Mouse (Mus musculus) kidney, postnatal 36 days (tissue): ENCODE measurements at regions not wholly inside any gene's neighbourhood (a gene's known extent, or its start where the extent isn't known, plus 50 kb on each side); places are given as distances from the start of the nearest gene placed in this dataset.

Experiments used
- DNase-seq, 2 experiments: peaks; one replicate each; pipeline ENCODE4 v3.0.0; 2021 to 2022; ENCODE audit warnings: mixed read lengths in 2 of 2

DNA sequence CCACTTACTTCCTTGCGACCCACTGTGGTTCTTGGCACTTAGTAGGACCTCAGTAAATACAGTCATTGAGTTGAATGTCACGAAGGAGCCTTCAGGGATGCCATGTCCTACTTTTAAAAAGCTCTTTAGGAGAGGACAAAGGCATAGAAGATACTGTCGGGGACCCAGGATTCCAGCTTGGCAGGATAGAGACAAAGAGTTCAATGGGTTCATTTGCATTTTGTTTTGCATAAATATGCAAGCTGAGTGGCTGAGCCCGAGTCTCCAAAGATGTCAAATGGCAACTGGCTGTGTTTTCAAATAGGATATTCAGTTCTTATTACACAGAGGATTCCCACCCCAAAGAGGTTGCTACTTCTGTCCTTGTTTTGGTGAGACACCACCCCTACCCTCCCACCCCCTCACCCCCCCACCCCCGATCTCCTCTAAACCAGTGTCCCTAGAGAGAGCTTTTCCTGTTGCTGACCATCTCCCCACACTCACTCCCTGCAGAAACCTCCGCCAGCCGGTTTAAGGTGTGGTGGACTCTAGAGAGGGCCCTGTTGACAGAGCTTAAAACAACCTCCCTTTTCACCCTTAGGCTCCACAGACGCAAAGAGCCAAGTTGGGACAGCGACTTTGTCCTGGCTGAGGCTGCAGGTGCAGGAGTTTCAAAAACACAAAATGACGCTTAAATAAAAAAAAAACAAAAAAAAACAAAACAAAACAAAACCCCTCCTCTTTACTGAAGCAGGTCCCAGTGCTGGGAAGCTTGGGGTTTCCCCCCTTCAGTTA, 57.9 kb downstream of the Sox9 start:
- DNase-seq = no peak

DNA sequence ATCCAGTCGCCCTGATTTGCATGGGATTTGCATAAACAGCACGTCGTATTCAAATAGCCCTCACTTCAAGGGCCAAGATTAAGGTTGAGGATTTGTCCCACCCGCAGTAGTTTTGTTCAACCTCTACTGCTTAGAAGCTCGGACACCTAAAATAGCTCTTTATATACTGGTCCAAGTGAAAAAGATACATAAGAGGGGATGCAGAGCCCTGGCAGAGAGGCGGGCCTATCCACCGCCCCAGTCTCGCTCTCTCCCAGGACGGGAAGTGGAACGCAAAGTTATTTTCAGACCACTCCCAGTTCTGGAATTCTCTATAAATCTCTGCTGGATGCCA, 58.4 kb downstream of the Sox9 start:
- no peak for DNase-seq

DNA sequence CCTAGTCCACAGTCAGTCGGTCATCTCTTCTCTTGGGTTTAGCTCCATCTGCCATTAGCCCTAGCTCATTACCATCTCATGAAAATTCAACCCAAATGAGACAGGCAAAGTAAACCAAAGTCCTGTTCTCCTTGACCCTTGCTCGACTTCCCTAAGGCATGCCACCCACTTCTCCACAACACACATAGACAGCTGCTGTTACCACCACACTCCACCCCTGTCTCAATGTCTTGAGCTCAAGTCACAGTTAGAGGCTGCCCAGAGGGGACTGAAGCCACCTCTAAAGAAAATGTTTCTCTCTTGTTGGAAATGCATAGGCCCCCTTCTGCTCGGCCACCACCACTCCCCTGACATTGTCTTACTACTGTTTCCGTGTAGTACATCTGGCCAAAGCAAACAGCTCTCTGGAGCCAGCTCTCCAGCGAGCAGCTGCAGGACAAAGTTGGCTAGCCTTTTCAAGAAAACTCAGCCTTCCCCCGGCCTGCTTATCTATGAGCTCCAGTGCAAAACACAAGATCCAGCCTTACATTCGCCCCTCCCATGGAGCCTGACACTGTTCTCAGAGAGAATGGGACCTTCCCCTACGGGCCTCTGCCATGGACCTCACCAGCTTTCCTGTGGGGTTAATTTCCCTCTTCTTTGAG, 62.4 kb downstream of the Sox9 start:
- DNase-seq = no peak

DNA sequence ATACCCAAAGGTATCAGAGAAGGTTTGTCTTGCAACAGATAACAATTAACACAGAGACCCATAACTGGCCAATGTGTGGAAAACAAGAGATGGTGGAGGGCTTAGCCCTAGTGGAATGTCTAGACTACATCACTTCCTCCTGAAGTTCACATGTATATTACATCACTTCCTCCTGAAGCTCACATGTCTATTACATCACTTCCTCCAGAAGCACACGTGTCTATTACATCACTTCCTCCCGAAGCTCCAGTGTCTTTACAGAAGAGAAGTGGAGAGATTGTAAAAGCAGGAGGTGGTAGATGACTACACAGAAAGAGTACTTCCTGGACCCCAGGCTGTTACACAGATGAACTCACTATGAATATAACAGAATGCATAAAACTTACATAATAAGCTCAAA, 65.1 kb downstream of the Sox9 start:
- no peak for DNase-seq

- DNase-seq = no peak
These were observed 65.8 kb downstream of the Sox9 start for GRCm38 (mm10) chr11:112847851-112848250.

- no peak for DNase-seq
These were observed 68.0 kb downstream of the Sox9 start for GRCm38 (mm10) chr11:112849974-112850373.

DNA sequence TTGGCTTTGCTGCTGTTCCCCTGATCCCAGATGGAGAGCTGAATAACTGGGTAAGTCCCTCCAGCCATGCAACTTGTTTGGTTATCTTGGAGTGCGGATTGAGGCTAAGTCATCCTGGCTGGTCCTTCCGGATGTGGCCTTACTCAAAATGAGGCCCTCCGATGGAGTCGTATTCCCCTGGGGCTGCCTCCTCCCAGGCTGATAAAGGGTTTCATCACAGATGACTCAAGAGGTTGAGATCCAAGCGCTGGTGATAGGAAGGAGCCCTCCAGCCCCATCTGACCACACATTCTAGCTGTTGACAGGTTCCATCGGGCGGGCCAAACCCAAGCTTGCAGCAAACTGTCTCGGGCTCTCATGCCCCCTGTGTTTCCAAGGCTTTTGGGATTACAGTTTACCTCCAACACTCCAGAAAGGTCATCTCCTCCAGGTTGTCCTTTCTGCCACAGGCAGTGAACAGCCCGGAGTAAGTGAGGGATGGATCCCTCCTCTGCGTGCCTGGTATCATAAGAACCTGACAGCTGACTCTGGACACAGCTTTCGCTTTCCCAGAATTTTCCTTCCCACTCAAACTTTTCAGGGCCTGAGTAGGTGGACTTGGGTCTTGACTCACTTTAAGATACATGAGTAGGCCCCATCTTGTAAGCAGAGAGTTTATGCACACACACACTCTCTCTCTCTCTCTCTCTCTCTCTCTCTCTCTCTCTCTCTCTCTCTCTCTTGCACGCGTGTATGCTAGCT, 68.7 kb downstream of the Sox9 start:
- no peak for DNase-seq

DNA sequence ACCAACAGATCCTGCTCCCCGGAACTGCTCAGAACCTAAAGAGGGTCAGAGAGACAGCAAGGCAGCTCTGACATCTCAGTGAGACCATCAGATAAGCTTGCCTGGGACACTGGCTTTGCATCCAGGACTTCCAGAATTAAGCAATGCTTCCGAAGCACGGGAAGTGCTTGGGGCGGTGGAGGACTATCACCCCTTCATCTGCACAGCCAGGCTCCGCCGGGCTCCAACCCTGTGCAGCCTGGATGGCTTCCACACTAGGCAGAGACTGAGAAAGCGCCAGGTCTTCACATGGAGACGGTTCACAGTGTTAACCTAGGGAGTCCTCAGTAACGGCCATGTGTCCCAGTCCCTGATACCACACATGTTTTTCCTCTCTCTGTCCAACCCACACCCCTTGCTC, 69.3 kb downstream of the Sox9 start:
- DNase-seq = no peak

DNA sequence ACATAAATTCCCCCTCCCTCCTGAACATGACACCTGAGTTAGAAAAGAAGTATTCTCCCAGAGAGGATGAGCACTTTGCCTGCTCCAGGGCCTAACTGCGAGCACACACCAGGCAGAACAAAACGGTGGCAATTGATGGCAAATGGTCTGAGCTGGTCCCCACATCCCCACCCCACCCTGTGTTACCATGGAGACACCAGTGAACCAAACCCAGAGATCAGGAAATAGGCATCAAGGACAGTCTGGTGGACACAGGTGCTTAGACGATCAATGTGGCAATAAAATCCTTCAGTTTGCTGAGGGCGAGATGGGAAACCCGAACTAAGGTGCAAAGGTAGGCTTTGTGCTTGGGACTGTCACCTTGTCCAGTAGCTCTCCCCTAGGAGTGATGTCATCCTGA, 74.0 kb downstream of the Sox9 start:
- no peak for DNase-seq

GRCm38 (mm10) chr11:112859309-112859708, 77.3 kb downstream of the Sox9 start:
- no peak for DNase-seq

- DNase-seq = no peak
These were observed 78.8 kb downstream of the Sox9 start for GRCm38 (mm10) chr11:112860797-112861196.

GRCm38 (mm10) chr11:112861233-112861632, 79.2 kb downstream of the Sox9 start:
- no peak for DNase-seq

GRCm38 (mm10) chr11:112865836-112866235, 83.8 kb downstream of the Sox9 start:
- no peak for DNase-seq

- DNase-seq = no peak
These were observed 87.5 kb downstream of the Sox9 start for GRCm38 (mm10) chr11:112869571-112869970.

- no peak for DNase-seq
These were observed 88.4 kb downstream of the Sox9 start for GRCm38 (mm10) chr11:112870201-112871035.

DNA sequence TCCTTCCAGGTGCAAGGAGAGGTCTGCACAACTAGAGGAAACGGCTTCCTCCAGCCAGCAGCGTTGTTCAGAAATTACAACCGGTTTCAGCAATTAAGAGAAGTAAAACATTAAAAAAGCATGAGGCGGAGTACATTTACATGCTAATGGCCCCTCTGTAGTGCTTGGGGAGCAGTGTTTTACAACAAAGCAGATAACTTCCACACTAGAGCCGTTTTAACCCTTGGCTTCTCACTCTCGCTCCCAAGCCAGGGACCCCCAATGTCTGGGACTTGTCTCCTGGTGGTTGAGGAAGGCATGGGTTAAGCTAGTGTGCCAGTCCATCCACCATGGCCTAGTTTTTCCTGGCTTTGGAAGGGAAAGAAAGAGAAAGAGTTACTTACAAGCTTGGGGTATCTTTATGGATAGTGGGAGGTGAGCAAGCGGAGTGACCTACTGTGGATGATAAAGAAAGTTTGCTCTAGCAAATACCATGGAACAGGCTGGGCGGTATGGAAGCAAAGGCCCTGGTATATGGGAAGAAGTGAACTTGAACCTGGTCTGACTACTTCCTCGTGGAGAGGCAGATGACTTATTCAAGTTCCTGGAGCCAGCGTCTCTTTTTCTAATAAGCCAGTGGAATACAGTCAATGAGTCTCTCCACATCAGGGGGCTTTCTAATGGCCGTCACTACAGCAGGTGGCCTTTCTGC, 90.8 kb downstream of the Sox9 start:
- DNase-seq = peak; percentile 7 to 15

GRCm38 (mm10) chr11:112874239-112874638, 92.2 kb downstream of the Sox9 start:
- peak; percentile 65 to 71 for DNase-seq

DNA sequence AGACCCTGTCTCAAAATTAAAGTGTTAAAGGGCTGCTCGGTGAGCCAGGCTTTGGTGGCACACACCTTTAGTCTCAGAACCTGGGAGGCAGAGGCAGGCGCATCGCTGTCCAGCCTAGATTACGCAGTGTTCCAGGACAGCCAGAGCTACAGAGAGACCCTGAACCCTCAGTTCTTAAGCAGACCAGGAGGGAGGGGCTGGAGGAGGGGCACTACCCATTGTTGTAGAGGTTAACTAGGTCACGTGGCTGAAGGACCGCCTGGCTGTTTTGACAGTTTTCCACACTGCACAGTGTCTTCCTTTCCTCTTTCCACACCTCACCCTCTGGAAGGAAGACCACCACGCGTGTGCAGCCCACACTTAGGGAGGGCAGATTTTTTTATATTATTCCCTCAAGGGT, 94.2 kb downstream of the Sox9 start:
- no peak for DNase-seq

GRCm38 (mm10) chr11:112878436-112878835, 96.4 kb downstream of the Sox9 start:
- DNase-seq = no peak

DNA sequence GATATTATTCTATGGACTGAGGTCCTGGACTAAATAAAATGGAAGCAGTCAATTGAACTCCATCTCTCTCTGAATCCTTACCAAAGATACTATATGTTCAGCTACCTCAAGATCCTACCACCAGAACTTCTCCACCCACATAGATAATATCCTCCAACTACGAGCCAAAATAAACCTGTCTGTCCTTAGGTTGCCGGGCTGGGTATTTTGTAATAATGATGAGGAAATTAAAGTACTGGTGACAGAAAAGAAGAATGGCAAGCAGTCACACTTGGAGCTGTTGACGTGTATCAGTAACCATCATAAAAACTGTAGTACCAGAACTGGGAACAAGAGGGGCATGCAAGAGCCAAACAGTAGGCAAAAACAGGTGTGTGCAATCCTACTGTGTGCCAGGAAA, 98.7 kb downstream of the Sox9 start:
- DNase-seq = no peak

DNA sequence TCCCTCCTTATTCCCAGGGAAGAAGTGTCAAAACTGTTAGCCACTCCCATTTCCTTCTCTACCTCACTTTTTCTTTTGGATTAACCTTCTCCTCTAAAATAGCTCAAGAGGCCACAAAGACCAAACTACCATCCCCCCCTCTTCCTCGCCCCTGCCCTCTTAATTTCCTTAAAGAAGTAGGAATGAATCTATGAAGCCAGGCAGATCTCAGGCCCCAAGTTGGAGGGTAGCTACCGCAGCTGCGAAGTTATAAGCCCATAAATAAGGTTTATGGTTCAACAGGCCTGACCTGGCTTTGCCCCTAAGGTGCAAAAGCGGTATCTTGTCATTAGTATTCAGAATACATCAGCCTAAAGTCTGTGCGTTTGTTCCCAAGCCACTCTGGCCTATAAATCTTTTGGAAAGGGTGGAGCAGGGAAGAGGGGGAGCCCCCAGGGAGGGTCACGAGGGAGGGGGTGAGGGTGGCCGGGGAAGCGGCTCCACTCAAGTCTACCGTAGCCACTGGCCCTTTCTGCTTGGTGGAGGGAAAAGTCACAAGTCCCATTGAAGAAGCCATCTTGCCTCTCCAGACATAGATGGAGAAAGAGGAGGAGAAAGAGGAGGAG, 103.4 kb downstream of the Sox9 start:
- DNase-seq = no peak

DNA sequence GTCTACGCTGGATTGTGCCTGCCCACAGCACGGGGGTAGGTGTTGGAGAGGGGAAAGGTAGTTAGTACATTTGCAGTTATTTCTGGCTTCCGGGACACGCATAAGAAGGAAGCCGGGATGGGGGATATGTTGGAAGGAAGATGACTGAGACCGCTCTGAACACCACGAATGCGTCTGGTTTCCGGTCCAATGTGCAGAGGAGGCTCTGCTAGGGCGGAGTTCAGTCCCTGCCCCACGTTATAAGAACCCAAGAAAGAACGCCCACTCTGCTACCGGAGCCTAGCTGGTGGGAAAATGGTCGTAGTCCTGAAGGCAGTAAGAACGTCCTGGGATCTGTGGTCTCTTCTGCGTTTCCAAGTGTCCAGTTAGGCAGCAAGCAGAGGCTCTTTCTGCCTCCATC, 104.1 kb downstream of the Sox9 start:
- DNase-seq = no peak
